Mouse (Mus musculus) cerebellum, postnatal 4 days (tissue): ENCODE results near the gene Atf4.
A peak's percentile ranks its signal among the peaks of the same experiment; 100 is the strongest.

Experiments used
- DNase-seq, 2 experiments: peaks; one replicate each; pipeline ENCODE4 v3.0.0; 2022; ENCODE audit warnings: low spot score in 2 of 2, mixed read lengths in 1 of 2

The Atf4 gene

DNA sequence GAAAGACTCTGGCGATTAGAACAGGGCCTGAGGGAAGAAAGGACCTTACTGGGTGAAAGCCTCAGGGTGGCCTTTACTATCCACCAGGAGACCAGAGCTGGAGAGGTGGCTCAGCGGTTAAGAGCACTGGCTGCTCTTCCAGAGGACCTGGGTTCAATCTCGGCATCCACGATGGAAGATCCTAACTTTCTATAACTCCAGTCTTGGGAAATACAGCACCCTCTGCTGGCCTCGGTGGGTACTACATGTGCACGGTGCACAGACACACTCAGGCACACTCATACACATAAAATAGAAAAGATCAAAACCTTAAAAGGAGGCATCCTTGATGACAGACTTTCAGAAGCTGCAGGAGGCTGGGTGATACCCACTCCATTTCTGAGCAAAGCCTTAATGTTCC lies 25.7 kb downstream of the Atf4 start:
- peak in 1 of 2 experiments; percentile 53 for DNase-seq

DNA sequence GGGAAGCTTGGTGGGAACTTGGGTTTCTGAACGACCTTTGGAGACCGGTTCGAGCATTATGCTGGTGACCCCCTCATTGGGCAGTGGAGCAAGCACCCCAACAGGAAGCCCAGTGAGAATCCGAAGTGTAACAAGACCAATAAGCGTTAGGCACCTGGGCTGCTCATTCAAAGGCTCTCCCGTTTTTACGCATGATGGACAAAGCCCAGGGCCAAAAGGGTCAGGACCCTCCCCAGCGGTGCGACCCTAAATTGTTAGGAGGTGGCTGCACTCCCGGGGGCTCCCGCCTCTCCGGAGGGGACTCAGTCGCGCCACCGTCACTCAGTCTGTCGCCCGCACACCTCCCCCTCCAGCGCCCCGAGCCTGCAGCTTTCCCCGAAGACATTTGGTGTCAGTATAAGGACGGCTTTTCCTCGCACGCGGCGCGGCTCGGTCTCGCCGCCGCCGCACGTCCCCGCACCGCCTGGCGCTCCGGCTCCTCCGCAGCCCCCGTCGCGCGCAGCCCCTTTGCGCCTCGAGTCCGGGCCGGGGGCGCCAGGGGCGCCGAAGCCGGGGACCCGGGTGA lies 31.9 kb downstream of the Atf4 start, which contains the start of gene Cacna1i:
Gene Cacna1i (plus strand): TSS at position 388 of the 565 bp plus-strand sequence.
- DNase-seq = peak; percentile 46

DNA sequence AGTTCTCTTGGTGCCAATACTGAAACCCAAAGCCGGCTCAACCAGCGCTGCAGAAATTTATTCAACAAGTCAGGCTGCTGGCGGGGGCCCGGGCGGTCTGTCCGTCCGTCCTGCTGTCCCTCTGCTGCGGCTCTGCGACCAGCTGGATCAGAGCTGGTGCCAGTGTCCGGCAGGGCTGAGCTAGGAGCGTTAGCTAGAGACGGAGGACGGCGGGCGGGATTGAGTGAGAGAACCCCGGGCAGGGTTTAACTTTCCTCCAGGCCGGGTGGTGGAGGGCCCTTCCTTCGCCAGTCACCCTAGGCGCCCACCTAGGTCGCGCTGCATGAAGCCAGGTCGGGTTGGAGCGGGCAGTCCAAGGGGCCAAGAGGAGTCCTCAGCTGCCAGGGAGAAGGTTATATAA lies 33.1 kb downstream of the Atf4 start:
- peak in 1 of 2 experiments; percentile 14 for DNase-seq

DNA sequence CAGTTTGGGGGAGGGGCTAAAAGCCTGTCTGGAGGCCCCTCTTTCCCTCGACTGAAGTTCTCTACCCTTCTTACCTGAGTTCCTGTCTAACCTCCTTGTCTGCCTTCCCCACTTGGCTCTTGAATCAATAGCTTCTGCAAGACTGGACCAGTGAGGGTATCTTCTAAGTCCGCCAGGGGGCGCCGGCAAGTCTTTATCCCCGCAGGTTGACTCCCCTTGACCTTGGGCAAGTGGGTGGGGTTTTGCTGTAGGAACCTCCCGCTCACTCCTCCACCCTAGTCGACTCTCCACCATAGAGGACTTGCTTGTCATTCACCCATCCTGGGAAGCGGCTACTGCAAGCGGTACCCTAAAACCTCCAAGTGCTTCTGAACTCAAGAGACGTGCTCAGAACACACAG lies 34.5 kb downstream of the Atf4 start:
- DNase-seq = peak in 1 of 2 experiments; percentile 60

DNA sequence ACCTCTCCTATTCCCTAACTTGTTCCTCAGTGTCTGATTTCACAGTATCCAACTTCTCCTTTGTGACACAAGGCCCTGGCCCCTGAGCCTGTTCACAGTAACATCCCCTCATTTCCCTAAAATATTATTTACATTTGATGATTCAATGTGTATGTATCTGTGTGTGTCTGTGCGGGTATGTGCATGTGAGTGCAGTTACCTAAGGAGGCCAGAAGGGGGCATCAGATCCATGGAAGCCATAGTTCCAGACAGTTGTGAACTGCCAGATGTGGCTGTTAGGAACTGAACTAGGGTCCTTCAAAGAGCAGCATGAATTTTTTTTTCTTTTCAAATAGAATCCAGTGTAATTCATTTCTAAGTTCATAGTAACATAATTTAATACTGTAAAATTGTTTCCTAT lies 42.2 kb downstream of the Atf4 start:
- DNase-seq = no peak

DNA sequence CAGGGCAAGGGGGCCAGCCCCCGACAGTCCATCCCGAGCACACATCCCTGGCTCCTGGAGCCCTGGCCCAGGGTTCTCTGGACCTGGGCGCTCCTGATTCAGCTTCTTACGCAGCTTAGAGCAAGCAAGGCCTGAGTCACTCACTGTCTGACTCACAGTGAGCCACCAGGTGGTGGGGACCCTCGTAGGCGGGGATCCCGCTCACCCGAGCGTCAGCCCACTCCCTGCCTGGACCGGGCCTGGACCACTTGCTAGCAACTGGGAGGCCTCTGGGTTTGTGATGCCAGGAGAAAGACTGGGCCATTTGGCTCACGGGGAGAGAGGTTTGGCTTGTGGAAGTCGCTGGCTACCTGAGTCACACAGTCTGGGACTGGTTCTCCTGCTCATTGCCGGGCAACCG lies 48.8 kb downstream of the Atf4 start:
- no peak for DNase-seq

DNA sequence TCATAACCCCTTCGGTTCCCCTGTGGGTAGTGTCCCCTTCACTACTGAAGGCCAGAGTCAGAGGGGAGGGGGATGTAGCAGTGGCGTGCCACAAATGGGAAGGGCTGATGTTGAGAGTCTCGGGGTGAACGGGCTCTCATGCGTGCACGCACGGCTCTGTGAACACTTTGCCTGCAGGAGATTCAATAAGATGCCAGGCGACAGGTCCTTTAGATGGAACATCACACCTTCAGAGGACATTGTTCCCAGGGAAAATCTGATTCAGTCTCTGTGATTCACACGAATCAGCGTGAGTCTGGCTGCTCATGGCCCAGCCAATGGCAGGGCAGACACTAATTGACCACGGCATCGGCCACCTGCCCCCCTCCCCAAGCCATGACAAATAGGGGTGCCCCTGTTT lies 49.2 kb downstream of the Atf4 start:
- DNase-seq = no peak

DNA sequence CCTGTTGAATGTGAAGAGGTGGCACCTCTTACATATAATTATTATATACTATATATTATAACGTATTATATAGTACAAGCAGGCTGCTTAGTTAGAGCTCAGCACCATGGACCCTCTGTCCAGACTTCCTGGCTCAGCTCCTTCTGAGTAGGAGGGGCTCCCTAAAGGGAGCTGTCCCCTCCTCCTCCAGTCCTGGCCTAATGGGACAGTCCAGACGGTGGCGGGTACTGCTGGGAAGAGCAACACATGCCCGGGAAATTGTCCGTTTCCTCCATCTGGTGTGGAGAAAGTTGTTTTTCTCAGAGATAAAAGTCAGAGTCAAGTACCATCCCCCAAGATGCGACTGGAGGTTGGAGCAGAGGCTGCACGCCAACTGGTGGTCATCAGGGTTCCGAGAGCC lies 51.2 kb downstream of the Atf4 start:
- DNase-seq = no peak
